Mouse (Mus musculus) midbrain, postnatal 0 days (tissue): ENCODE results near the gene 9530002B09Rik. TPM values are rescaled to one million over a fixed set of nuclear protein-coding genes. Genes with fewer than 3 reads are reported as not detected.

Source experiments
- ATAC-seq: fragments of 200-750 bp; cut with Nextera tagmentation; 2 replicates; pipeline ENCODE4 v1.8.0; 2017; ENCODE audit warnings: moderate number of reproducible peaks, mild to moderate bottlenecking, moderate TSS enrichment, moderate library complexity; ENCODE audit not compliant: low FRiP score
- DNase-seq: peaks from one replicate; pipeline ENCODE4 v3.0.0-alpha.2; 2015; ENCODE audit warnings: low spot score
- H3K27ac ChIP-seq: fragments of 300-500 bp; sonication (generic); 2 replicates; pipeline ENCODE4 v1.5.1; 2014; ENCODE audit warnings: low read depth, mild to moderate bottlenecking, low read length, mixed read lengths
- H3K27me3 ChIP-seq: fragments of 300-500 bp; sonication (generic); 2 replicates; pipeline ENCODE4 v1.6.1; 2014; ENCODE audit warnings: low read length, control low read depth, mixed read lengths; ENCODE audit not compliant: insufficient read depth
- H3K36me3 ChIP-seq: fragments of 300-500 bp; sonication (generic); 2 replicates; pipeline ENCODE4 v1.6.1; 2014; ENCODE audit warnings: low read length, control low read depth, mixed read lengths; ENCODE audit not compliant: insufficient read depth
- H3K4me1 ChIP-seq: fragments of 300-500 bp; sonication (generic); 2 replicates; pipeline ENCODE4 v1.6.1; 2014; ENCODE audit warnings: mild to moderate bottlenecking, control low read depth, antibody characterized with exemption, low read length, mixed read lengths; ENCODE audit not compliant: insufficient read depth
- H3K4me2 ChIP-seq: fragments of 300-500 bp; sonication (generic); 2 replicates; pipeline ENCODE4 v1.6.1; 2014; ENCODE audit warnings: low read depth, mild to moderate bottlenecking, low read length, mixed read lengths; ENCODE audit not compliant: poor library complexity, severe bottlenecking
- H3K4me3 ChIP-seq: fragments of 300-500 bp; sonication (generic); 2 replicates; pipeline ENCODE4 v1.5.1; 2014; ENCODE audit warnings: low read depth, mild to moderate bottlenecking, low read length, moderate library complexity
- H3K9ac ChIP-seq: fragments of 300-500 bp; sonication (generic); replicated peaks from 2 replicates; pipeline ENCODE4 v1.6.1; 2014; ENCODE audit warnings: mild to moderate bottlenecking, low read length, moderate library complexity, mixed read lengths; ENCODE audit not compliant: poor library complexity, severe bottlenecking
- H3K9me3 ChIP-seq: fragments of 300-500 bp; sonication (generic); 2 replicates; pipeline ENCODE4 v1.6.1; 2016; ENCODE audit warnings: low read length, control low read depth
- CTCF ChIP-seq: IDR thresholded peaks from 2 replicates; pipeline ENCODE4 v1.5.1; 2016; ENCODE audit warnings: antibody characterized with exemption, mild to moderate bottlenecking
- polyA plus RNA-seq: library from polyadenylated mRNA; unstranded; fragments of >200 nt; fragmentation: Nextera tagmentation; extraction: Ambion mirVana; gene quantifications from 2 replicates; pipeline ENCODE4 v1.2.1, GENCODE M21; 2015
- total RNA-seq: library from RNA; depleted of rRNA; stranded (reverse); fragments of >200 nt; gene quantifications from 2 replicates; pipeline ENCODE4 v1.2.3, GENCODE M21; 2014; rRNA removed

The 9530002B09Rik gene
- total RNA-seq (not detected in 2 replicates), polyA plus RNA-seq (not detected in 2 replicates)

DNA sequence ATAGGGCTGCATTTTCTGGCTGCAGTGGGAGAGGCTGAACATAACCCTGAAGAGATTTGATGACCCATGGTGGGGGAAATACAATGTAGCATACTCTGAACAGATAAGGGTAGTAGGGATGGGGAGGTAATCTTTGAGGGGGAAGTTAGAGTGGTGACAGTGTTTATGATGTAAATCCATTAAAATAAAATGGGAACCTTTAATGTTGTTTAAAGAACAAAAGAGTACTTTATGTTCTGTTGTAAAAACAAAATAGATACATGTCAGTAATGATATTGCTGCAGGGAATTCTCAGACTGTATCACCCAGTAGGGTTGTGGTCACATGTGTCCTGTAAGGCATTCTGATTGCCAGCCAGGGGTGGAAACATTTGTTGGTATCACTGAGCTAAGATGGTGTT is at the start of gene 9530002B09Rik:
TSS of gene 9530002B09Rik (plus strand) at position 301 of the 400 bp plus-strand sequence.
- no peak for ATAC-seq
- Histone ChIP-seq H3K9ac (no peak within 1 kb of the TSS), H3K4me3 (no peak within 1 kb of the TSS), H3K27ac (no peak within 1 kb of the TSS), H3K4me1 (no peaks in the 10 kb centered on the region), H3K27me3 (no peaks in the 10 kb centered on the region), H3K36me3 (no peaks in the 10 kb centered on the region), H3K4me2 (no peak within 1 kb of the TSS), H3K9me3 (peaks cover 21% of the 10 kb centered on the region)
- no peak for TF ChIP-seq CTCF
- DNase-seq = no peak

Other genes with a start within 250 kb of the 9530002B09Rik start
- gene Ppt1, start 147.0 kb downstream of the 9530002B09Rik start, total RNA-seq = 44.2 and 53.5 TPM in 2 replicates
- gene Ppt1, start 147.0 kb downstream of the 9530002B09Rik start, polyA plus RNA-seq = 80.2 and 81.3 TPM in 2 replicates
- 145 and 157 TPM in 2 replicates for gene Cap1, start 196.8 kb downstream of the 9530002B09Rik start, total RNA-seq
- 58.9 and 60.9 TPM in 2 replicates for gene Cap1, start 196.8 kb downstream of the 9530002B09Rik start, polyA plus RNA-seq